Mouse (Mus musculus) hindbrain, embryonic 11.5 days (tissue): ENCODE results near the gene Ywhah. TPM values are rescaled to one million over a fixed set of nuclear protein-coding genes. Genes with fewer than 3 reads are reported as not detected.

Experiments
- ATAC-seq: fragments of 200-750 bp; cut with Nextera tagmentation; 2 replicates; pipeline ENCODE4 v1.8.0; 2017; ENCODE audit warnings: mild to moderate bottlenecking, moderate TSS enrichment, moderate library complexity; ENCODE audit not compliant: low FRiP score
- DNase-seq: peaks from one replicate; pipeline ENCODE4 v3.0.0-alpha.2; 2015; ENCODE audit warnings: low spot score
- H3K27ac ChIP-seq: fragments of 300-500 bp; sonication (generic); 2 replicates; pipeline ENCODE4 v1.5.1; 2014; ENCODE audit warnings: mild to moderate bottlenecking, low read depth, low read length
- H3K27me3 ChIP-seq: fragments of 300-500 bp; sonication (generic); 2 replicates; pipeline ENCODE4 v1.6.1; 2014; ENCODE audit warnings: mild to moderate bottlenecking, low read length, moderate library complexity, mixed read lengths; ENCODE audit not compliant: control insufficient read depth, insufficient read depth
- H3K36me3 ChIP-seq: fragments of 300-500 bp; sonication (generic); 2 replicates; pipeline ENCODE4 v1.6.1; 2014; ENCODE audit warnings: mild to moderate bottlenecking, low read length, moderate library complexity, mixed read lengths; ENCODE audit not compliant: control insufficient read depth, insufficient read depth
- H3K4me1 ChIP-seq: fragments of 300-500 bp; sonication (generic); replicated peaks from 2 replicates; pipeline ENCODE4 v1.6.1; 2014; ENCODE audit warnings: low read length, mixed read lengths; ENCODE audit not compliant: control insufficient read depth, insufficient read depth
- H3K4me2 ChIP-seq: fragments of 300-500 bp; sonication (generic); replicated peaks from 2 replicates; pipeline ENCODE4 v1.6.1; 2014; ENCODE audit warnings: mild to moderate bottlenecking, low read depth, low read length
- H3K4me3 ChIP-seq: fragments of 300-500 bp; sonication (generic); 2 replicates; pipeline ENCODE4 v1.5.1; 2014; ENCODE audit warnings: low read depth, low read length
- H3K9ac ChIP-seq: fragments of 300-500 bp; sonication (generic); 2 replicates; pipeline ENCODE4 v1.6.1; 2014; ENCODE audit warnings: low read depth, low read length
- H3K9me3 ChIP-seq: fragments of 300-500 bp; sonication (generic); 2 replicates; pipeline ENCODE4 v1.6.1; 2016; ENCODE audit warnings: low read length; ENCODE audit not compliant: control insufficient read depth
- WGBS: fragments of 180-500 bp; shearing (Covaris S2); extraction: QIAGEN DNeasy Blood & Tissue Kit; methylation state at CpG from one replicate; pipeline ENCODE4 v1.1.7; 2014; 5-methylcytosine and 5-hydroxymethylcytosine counted together
- polyA plus RNA-seq: library from polyadenylated mRNA; unstranded; fragments of >200 nt; fragmentation: Nextera tagmentation; extraction: Ambion mirVana; gene quantifications from 2 replicates; pipeline ENCODE4 v1.2.1, GENCODE M21; 2014

The Ywhah gene
- polyA plus RNA-seq, 1 experiment from 2014 or later = 473 TPM

DNA sequence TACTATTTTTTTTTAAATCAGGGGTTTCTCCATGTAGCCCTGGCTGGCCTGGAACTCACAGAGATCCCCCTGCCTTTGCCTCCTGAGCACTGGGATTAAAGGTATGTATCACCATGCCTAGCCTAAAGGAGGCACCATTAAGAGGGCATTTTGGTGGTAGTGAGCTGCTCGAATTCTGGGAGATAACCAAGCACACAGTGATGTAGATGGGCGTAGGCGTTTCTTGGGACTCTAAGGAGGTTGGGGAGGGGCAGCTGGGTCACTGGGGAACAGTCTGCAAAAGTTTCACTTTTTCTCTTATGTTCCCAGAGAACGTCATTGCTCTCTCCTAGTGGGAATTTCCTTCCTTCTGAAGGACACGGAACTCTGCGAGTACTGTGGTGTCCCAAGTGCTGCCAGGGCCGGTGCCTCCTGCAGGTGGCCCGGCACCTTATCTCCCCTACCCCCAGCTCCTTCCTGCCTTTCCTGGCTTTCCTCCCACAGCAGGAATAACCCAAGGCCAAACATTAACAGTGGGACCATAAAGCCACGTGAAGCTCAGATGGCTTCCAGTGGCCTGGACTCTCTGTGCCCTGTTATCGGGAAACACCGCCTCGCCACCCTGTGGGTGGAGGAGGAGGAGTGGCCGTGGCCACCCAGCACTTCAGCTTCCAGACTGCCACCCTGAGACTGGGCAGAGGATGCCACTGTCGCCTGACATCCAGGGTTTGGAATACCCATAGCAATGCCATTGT lies 34.4 kb downstream of the Ywhah start:
- Histone ChIP-seq H3K27me3 (no peaks in the 10 kb centered on the region), H3K4me2 (no peak overlapping the region), H3K4me1 (no peaks in the 10 kb centered on the region), H3K9me3 (no peaks in the 10 kb centered on the region), H3K9ac (no peak overlapping the region), H3K36me3 (no peaks in the 10 kb centered on the region), H3K4me3 (no peak overlapping the region), H3K27ac (no peak overlapping the region)
- no peak for ATAC-seq
- WGBS = 78% methylated on average over 14 of the region's 14 CpGs
- no peak for DNase-seq

DNA sequence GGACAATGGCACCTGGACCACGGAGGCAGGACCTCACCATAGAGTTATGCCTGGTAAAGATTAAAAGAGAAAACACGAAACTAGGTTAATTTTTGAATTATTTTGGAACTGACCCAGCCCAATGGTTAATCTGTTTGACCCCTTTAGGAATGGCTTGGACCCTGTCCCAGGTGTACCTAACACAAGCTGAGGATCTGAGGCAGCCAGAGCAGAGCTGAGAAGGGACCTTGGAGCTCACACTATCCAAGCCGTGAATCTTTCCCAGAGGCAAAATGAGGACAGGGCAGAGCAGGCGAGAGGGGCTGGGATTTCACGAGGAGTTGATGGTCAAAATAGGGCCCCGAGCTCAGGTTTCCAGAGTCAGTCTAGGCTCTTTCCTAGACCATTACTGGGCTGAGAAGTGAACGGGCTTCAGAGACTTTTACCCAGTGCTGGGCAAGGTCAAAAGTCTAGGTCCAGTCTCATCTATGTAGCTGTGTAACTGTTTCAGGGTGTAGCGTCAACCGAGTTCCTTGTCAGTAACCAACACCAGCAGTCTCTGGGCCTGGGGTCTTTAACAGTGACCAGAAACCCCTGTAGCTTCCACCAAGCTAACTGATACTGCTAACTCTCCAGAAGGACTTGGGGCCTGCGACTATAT lies 37.6 kb downstream of the Ywhah start:
- H3K4me2 ChIP-seq = no peak overlapping the region
- no peak overlapping the region for H3K9ac ChIP-seq
- H3K36me3 ChIP-seq = no peaks in the 10 kb centered on the region
- H3K9me3 ChIP-seq = no peaks in the 10 kb centered on the region
- no peaks in the 10 kb centered on the region for H3K4me1 ChIP-seq
- no peaks in the 10 kb centered on the region for H3K27me3 ChIP-seq
- no peak overlapping the region for H3K4me3 ChIP-seq
- no peak overlapping the region for H3K27ac ChIP-seq
- DNase-seq (no peak), ATAC-seq (no peak)
- 90% methylated on average over 10 of the region's 10 CpGs for WGBS

GRCm38 (mm10) chr5:33070071-33070470 lies 51.5 kb downstream of the Ywhah start:
- no peaks in the 10 kb centered on the region for H3K4me1 ChIP-seq
- ATAC-seq = no peak
- H3K9ac ChIP-seq = no peak overlapping the region
- no peaks in the 10 kb centered on the region for H3K36me3 ChIP-seq
- DNase-seq = no peak
- H3K4me2 ChIP-seq = no peak overlapping the region
- no peaks in the 10 kb centered on the region for H3K9me3 ChIP-seq
- no peak overlapping the region for H3K27ac ChIP-seq
- no peak overlapping the region for H3K4me3 ChIP-seq
- H3K27me3 ChIP-seq = no peaks in the 10 kb centered on the region

DNA sequence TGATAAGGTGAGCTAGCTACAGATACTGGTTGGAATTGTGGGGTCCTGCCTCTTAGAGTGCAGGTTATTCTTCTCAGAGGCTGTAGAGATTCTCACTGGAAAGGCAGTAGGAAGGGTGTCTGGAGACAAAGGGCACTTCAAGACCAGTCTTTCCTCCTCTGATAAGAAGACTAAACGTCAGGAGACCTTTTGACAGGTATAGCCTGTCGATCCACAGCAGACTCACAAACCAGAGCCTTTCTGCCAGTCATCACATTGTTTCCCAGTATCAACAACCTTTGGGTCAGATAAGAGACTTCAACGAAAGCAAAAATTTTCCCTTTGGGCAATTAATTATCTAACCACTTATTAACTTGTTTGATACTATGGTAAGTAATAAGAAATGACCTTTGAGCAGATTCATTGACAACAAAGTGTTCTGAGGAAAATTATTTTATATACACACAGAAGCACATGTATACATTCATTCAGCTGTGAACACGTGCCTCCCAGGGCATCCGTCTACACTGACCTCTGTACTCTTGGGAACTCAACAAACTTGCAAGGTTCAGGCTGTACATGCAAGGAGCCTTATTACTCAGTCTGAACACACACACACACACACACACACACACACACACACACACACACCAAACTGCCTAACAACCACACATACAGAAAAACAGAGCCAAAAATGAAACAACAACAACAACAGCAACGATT lies 58.0 kb downstream of the Ywhah start:
- Histone ChIP-seq H3K4me3 (no peak overlapping the region), H3K27ac (no peak overlapping the region), H3K27me3 (no peaks in the 10 kb centered on the region), H3K4me2 (no peak overlapping the region), H3K4me1 (no peaks in the 10 kb centered on the region), H3K9ac (no peak overlapping the region), H3K9me3 (no peaks in the 10 kb centered on the region), H3K36me3 (no peaks in the 10 kb centered on the region)
- 91% methylated on average over 6 of the region's 6 CpGs for WGBS
- ATAC-seq = no peak
- DNase-seq = no peak

Other genes starting within 250 kb of the Ywhah start
- gene Pisd, start 233.2 kb upstream of the Ywhah start, polyA plus RNA-seq = 67.2 and 75.3 TPM in 2 replicates
- not detected in 2 replicates for gene Gm20671, start 191.7 kb upstream of the Ywhah start, polyA plus RNA-seq
- 14.7 and 20.0 TPM in 2 replicates for gene Prr14l, start 164.6 kb upstream of the Ywhah start, polyA plus RNA-seq
- 28.7 and 34.4 TPM in 2 replicates for gene Depdc5, start 155.1 kb upstream of the Ywhah start, polyA plus RNA-seq
- gene Slc5a1, start 85.4 kb downstream of the Ywhah start, polyA plus RNA-seq = not detected in 2 replicates
- gene Spon2, start 199.6 kb downstream of the Ywhah start, polyA plus RNA-seq = 3.4 and 4.5 TPM in 2 replicates